In the genomic region with DNA sequence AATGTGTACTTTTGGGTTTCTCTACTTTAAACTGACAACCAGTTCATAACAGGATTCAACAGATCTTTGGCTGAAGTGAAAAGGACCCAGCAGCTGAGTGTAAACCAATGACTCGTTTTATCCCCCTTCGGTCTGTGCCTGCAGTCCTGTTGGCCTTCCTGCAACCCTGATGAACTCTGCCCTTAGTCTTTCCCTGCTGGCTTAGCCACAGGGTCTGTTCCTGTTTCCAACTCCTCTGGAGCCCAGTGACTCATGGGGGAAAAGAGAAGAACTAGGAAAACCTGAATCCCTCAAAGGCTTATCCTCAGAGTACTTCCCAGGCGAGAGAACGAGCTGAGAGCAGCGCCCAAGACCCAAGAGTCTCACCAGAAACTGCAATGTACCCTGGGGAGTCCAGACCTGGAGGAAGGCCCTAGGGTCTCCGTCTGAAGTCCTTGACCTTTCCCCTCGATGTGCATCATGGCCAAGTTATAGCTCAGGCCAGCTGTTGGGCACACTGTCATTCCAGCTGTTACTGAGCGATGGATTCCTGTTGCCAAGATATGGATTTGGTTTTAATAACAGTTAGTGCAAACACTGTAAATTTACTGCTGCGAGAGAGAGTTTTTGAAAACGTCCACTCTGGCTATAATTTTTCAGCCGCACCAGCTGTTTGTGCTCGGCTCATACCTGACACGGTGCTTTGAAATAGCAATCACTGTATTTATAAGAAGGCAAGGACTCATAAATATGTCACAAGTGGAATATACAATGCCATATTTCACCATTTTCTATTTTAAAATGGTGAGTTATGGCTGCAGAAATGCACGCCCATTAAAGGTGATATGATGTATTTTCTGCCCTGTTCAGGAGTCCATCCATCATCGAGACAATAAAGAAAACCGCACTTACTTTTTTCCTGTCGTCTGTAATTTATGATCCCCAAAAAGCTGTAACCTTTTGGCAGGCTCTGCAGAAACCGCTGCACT, we compare ENCODE assay signal across 14 mouse cellular contexts.
DNase-seq lines count a peak whose midpoint lies in the region; ATAC-seq and TF ChIP-seq lines count a peak whose summit lies in the region.
"Had no signal": no experiment of that assay in that cellular context is flagged by ENCODE, and none has a peak within 500 bp of the region (broad histone marks: within the 10 kb centered on the region; RNA-seq: fewer than 3 reads in every experiment).

No protein-coding gene starts in this region.

- ATAC-seq in intestine, embryonic 14.5 days (replicated peaks; ENCODE audit: low FRiP score, low TSS enrichment, low read depth): peak; percentile 64
- ATAC-seq in intestine, postnatal 0 days: no peak
- ATAC-seq in limb, embryonic 13.5 days (ENCODE audit: low FRiP score, low read depth): peak; percentile 82

- WGBS in intestine, embryonic 14.5 days: 25% methylated on average over 18 of the region's 18 CpGs
- WGBS in intestine, postnatal 0 days: 46% methylated on average over 18 of the region's 18 CpGs
- WGBS in limb, embryonic 13.5 days: 15% methylated on average over 18 of the region's 18 CpGs

- peak; percentile 64 for DNase-seq in intestine, embryonic 14.5 days (ENCODE audit: low spot score)
- peak; percentile 13 for DNase-seq in urinary bladder, postnatal 14 days (ENCODE audit: low spot score)
- DNase-seq in urinary bladder, postnatal 4 days (ENCODE audit: low spot score in 2 of 2): no peak
- DNase-seq in layer of hippocampus, postnatal 14 days (ENCODE audit: low spot score in 2 of 2): no peak
- DNase-seq in cerebellum, adult 8-10 months: no peak
- DNase-seq: cerebellum, postnatal 14 days; right cerebral cortex, postnatal 14 days had no signal

- no peak overlapping the region for H3K9ac ChIP-seq in intestine, embryonic 14.5 days (ENCODE audit: low read length)
- H3K9ac ChIP-seq in intestine, postnatal 0 days (ENCODE audit: low read depth, low read length): no peak overlapping the region
- no peak overlapping the region for H3K9ac ChIP-seq in limb, embryonic 13.5 days
- H3K9ac ChIP-seq: hindbrain, embryonic 12.5 days; liver, embryonic 15.5 days had no signal

- H3K9me3 ChIP-seq in intestine, embryonic 14.5 days (ENCODE audit: control insufficient read depth, low read length): no peaks in the 10 kb centered on the region
- no peaks in the 10 kb centered on the region for H3K9me3 ChIP-seq in intestine, postnatal 0 days (ENCODE audit: control insufficient read depth)
- H3K9me3 ChIP-seq in limb, embryonic 13.5 days: no peaks in the 10 kb centered on the region
- H3K9me3 ChIP-seq: hindbrain, embryonic 12.5 days; liver, embryonic 15.5 days; midbrain, embryonic 10.5 days had no signal

- H3K4me2 ChIP-seq in intestine, embryonic 14.5 days (ENCODE audit: low read length): no peak overlapping the region
- H3K4me2 ChIP-seq in intestine, postnatal 0 days (replicated peaks; ENCODE audit: low read depth): no peak overlapping the region
- H3K4me2 ChIP-seq in limb, embryonic 13.5 days (replicated peaks): peak overlapping the region; percentile 26
- H3K4me2 ChIP-seq: heart, embryonic 11.5 days; hindbrain, embryonic 12.5 days; liver, embryonic 15.5 days had no signal

- H3K27ac ChIP-seq in intestine, embryonic 14.5 days (ENCODE audit: low read depth): no peak overlapping the region
- no peak overlapping the region for H3K27ac ChIP-seq in intestine, postnatal 0 days (ENCODE audit: low read depth, low read length)
- H3K27ac ChIP-seq in limb, embryonic 13.5 days: no peak overlapping the region
- H3K27ac ChIP-seq: hindbrain, embryonic 12.5 days; liver, embryonic 15.5 days; midbrain, embryonic 10.5 days had no signal

- H3K4me1 ChIP-seq in intestine, embryonic 14.5 days (replicated peaks; ENCODE audit: control insufficient read depth, insufficient read depth, low read length): peaks cover 13% of the 10 kb centered on the region
- no peaks in the 10 kb centered on the region for H3K4me1 ChIP-seq in intestine, postnatal 0 days (replicated peaks; ENCODE audit: control insufficient read depth, insufficient read depth, low read length)
- H3K4me1 ChIP-seq in limb, embryonic 13.5 days: peaks cover 40% of the 10 kb centered on the region
- H3K4me1 ChIP-seq: hindbrain, embryonic 12.5 days; liver, embryonic 15.5 days had no signal

- no peaks in the 10 kb centered on the region for H3K36me3 ChIP-seq in intestine, embryonic 14.5 days (ENCODE audit: control insufficient read depth, insufficient read depth, low read length)
- H3K36me3 ChIP-seq in intestine, postnatal 0 days (ENCODE audit: control insufficient read depth, insufficient read depth): no peaks in the 10 kb centered on the region
- no peaks in the 10 kb centered on the region for H3K36me3 ChIP-seq in limb, embryonic 13.5 days
- H3K36me3 ChIP-seq: hindbrain, embryonic 12.5 days; liver, embryonic 15.5 days; midbrain, embryonic 10.5 days had no signal

- H3K27me3 ChIP-seq in intestine, embryonic 14.5 days (replicated peaks; ENCODE audit: control insufficient read depth, insufficient read depth, low read length): no peaks in the 10 kb centered on the region
- H3K27me3 ChIP-seq in intestine, postnatal 0 days (replicated peaks; ENCODE audit: control insufficient read depth, insufficient read depth, low read length): no peaks in the 10 kb centered on the region
- peaks cover 60% of the 10 kb centered on the region for H3K27me3 ChIP-seq in limb, embryonic 13.5 days
- H3K27me3 ChIP-seq: hindbrain, embryonic 12.5 days; liver, embryonic 15.5 days had no signal

- TF ChIP-seq CTCF in intestine, postnatal 0 days (IDR thresholded peaks at IDR 0.05; ENCODE audit: low read depth): no peak

- no peak overlapping the region for H3K4me3 ChIP-seq in intestine, embryonic 14.5 days (ENCODE audit: low read depth, low read length)
- no peak overlapping the region for H3K4me3 ChIP-seq in intestine, postnatal 0 days (ENCODE audit: low read depth, low read length)
- H3K4me3 ChIP-seq in limb, embryonic 13.5 days: no peak overlapping the region
- H3K4me3 ChIP-seq: erythroblast, embryonic 14.5 days; hindbrain, embryonic 12.5 days; liver, embryonic 15.5 days; midbrain, embryonic 10.5 days had no signal

Comparison
In these comparisons a context has a peak if more than half of its experiments do, and no peak if none do; other contexts are left out.
1. DNase-seq: peak in intestine, embryonic 14.5 days (single experiment) and urinary bladder, postnatal 14 days (single experiment); none in urinary bladder, postnatal 4 days (0 of 2), layer of hippocampus, postnatal 14 days (0 of 2) and cerebellum, adult 8-10 months (single experiment).